In the genomic region with DNA sequence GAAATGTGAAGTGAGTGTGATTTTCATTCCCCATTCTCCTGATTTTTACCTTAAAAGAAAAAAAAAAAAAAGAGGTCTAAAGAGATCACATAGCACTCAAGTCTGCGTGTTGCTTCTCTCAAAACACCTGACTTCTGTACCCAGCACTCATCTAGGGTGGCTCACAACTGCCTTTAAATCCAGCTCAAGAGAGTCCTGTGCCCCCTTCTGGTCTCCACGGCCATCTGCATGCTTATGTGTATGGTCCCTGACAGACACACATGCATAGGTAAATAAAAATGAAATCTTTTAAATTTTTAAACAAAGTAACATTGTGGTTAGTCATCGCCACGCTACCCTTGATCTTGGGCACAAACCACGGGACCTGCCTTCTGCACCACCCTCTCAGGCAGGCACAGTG, we compare ENCODE assay signal across 12 mouse cellular contexts.
A peak's percentile ranks its signal among the peaks of the same experiment; 100 is the strongest.
DNase-seq lines count a peak whose midpoint lies in the region; ATAC-seq lines count a peak whose summit lies in the region.
"Had no signal": no experiment of that assay in that cellular context is flagged by ENCODE, and none has a peak within 500 bp of the region (broad histone marks: within the 10 kb centered on the region; RNA-seq: fewer than 3 reads in every experiment).

No protein-coding gene starts in this region.

- H3K9me3 ChIP-seq in kidney, embryonic 16.5 days (ENCODE audit: low read length), result peaks cover 4% of the 10 kb centered on the region; the same call in 1 of the 2 replicates
- no peaks in the 10 kb centered on the region for H3K9me3 ChIP-seq in embryonic facial prominence, embryonic 13.5 days

- H3K27me3 ChIP-seq in kidney, embryonic 16.5 days (ENCODE audit: insufficient read depth, low read length), result no peaks in the 10 kb centered on the region
- H3K27me3 ChIP-seq in embryonic facial prominence, embryonic 13.5 days, result no peaks in the 10 kb centered on the region
- H3K27me3 ChIP-seq: hindbrain, embryonic 12.5 days had no signal

- no peak overlapping the region for H3K4me2 ChIP-seq in kidney, embryonic 16.5 days (replicated peaks; ENCODE audit: low read depth, low read length)
- no peak overlapping the region for H3K4me2 ChIP-seq in embryonic facial prominence, embryonic 13.5 days
- H3K4me2 ChIP-seq: hindbrain, embryonic 12.5 days had no signal

- peak overlapping the region; percentile 93; the same call in 1 of the 2 replicates for H3K27ac ChIP-seq in kidney, embryonic 16.5 days (ENCODE audit: low read length)
- peak overlapping the region; percentile 33; the same call in 1 of the 2 replicates for H3K27ac ChIP-seq in embryonic facial prominence, embryonic 13.5 days
- H3K27ac ChIP-seq: hindbrain, embryonic 12.5 days had no signal

- no peak for DNase-seq in kidney, adult 18-20 months
- peak; percentile 34 for DNase-seq in A20 (ENCODE audit: low read depth, low spot score)
- no peak for DNase-seq in cerebellum, adult 9-10 months
- DNase-seq in adrenal gland, postnatal 10 days, result no peak
- DNase-seq: cerebellum, adult 18-20 months; lung, postnatal 10 days; right cerebral cortex, postnatal 14 days; thymus, postnatal 4 days had no signal

- no peak for ATAC-seq in kidney, embryonic 16.5 days (ENCODE audit: low FRiP score, low TSS enrichment)
- peak; percentile 34 for ATAC-seq in CD4-positive, CD25-positive, alpha-beta regulatory T cell, adult 4 months
- no peak for ATAC-seq in embryonic facial prominence, embryonic 13.5 days (ENCODE audit: insufficient number of reproducible peaks, insufficient read depth, low FRiP score, low TSS enrichment, low read depth)

- 88% methylated on average over 5 of the region's 5 CpGs for WGBS in kidney, embryonic 16.5 days
- WGBS in embryonic facial prominence, embryonic 13.5 days, result 85% methylated on average over 5 of the region's 5 CpGs

- H3K4me1 ChIP-seq in kidney, embryonic 16.5 days (ENCODE audit: insufficient read depth, low read length), result peaks cover 36% of the 10 kb centered on the region
- H3K4me1 ChIP-seq in embryonic facial prominence, embryonic 13.5 days, result peaks cover 34% of the 10 kb centered on the region

- H3K36me3 ChIP-seq in kidney, embryonic 16.5 days (ENCODE audit: insufficient read depth, low read length), result no peaks in the 10 kb centered on the region
- no peaks in the 10 kb centered on the region for H3K36me3 ChIP-seq in embryonic facial prominence, embryonic 13.5 days
- H3K36me3 ChIP-seq: hindbrain, embryonic 12.5 days had no signal

- H3K4me3 ChIP-seq in kidney, embryonic 16.5 days (ENCODE audit: low read length), result no peak overlapping the region
- H3K4me3 ChIP-seq in embryonic facial prominence, embryonic 13.5 days, result no peak overlapping the region
- H3K4me3 ChIP-seq: hindbrain, embryonic 12.5 days had no signal

- H3K9ac ChIP-seq in kidney, embryonic 16.5 days (replicated peaks; ENCODE audit: low read length), result no peak overlapping the region
- H3K9ac ChIP-seq in embryonic facial prominence, embryonic 13.5 days, result no peak overlapping the region
- H3K9ac ChIP-seq: hindbrain, embryonic 12.5 days had no signal
